Mouse (Mus musculus) bone marrow macrophage, adult 2 months (primary cell): ENCODE results near the gene Rbbp6.

Source experiments
- CTCF ChIP-seq: IDR thresholded peaks from 2 replicates; pipeline ENCODE4 v1.5.1; 2012; ENCODE audit warnings: low read depth, mild to moderate bottlenecking, low read length, moderate library complexity
- POLR2A ChIP-seq: IDR thresholded peaks from 2 replicates; pipeline ENCODE4 v1.6.1; 2012; ENCODE audit warnings: mild to moderate bottlenecking, low read depth, low read length, borderline replicate concordance

DNA sequence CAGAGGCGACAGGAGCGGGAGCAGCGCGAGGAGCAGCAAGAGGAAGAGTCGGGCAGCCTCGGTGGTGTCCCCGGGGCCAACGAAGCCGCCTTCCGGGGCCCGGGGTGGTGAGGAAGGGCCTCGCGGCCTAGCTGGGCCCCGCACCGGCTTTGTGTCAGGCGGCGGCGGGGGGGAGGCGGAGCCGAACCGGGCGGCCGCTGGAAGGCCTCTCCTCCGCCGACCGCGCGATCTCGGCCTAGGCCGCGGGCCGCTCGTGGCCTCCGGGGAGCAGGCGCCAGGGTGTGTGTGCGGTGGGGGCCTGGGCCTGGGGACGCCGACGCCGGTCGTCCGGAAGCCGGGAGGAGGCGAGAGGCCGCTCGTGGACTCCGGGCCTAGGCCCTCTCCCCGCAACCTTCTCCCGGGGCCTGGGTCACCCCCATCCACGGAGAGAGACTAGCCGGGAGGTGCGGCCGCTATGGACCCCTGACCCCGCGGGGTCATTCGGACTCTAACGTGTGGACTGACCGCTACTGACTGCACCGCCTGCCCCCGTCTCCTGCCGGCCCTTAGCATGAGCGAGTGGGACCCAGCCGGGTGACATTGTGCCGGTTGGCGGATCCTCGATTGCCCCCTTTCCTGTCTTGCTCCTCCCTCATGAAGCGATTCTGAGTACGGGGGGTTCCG is 4.8 kb downstream of the Rbbp6 start:
- no peak for TF ChIP-seq POLR2A
- no peak for TF ChIP-seq CTCF
